Mouse (Mus musculus) mouse trophoblast stem cell (cell line): ENCODE measurements around the gene Prpsap1.
"Not testable (repeated sequence)": the region's sequence is repeated elsewhere in the genome, so short reads cannot be mapped to it uniquely, and the experiment has no call there.

ENCODE experiments used
- in situ Hi-C, 2 experiments: fragments of 300-500 bp; cut with MseI, MboI; formaldehyde crosslinking; loops; 2 replicates in 1 of 2; 3 replicates in 1 of 2; pipeline ENCODE4 v1.15.1; 2025

Prpsap1 gene

GRCm38 (mm10) chr11:116488693-116489375, 5.2 kb downstream of the Prpsap1 start:
- in situ Hi-C loops: no loop called here

DNA sequence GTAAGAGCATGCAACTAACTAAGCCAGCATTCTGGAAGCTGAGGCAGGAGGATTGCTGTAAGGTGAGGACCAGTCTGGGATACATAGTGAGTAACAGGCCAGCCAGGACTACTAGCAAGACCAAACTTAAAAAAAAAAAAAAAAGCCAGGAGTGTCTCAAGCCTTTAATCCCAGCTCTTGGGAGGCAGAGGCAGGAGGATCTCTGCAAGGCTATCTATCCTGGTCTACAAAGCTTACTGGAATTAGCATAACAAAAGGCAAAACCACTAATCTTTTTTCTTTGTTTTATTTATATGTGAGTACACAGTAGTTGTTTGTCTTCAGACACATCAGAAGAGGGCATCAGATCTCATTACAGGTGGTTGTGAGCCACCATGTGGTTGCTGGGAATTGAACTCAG, 5.8 kb downstream of the Prpsap1 start:
- in situ Hi-C loops: no loop called here

- in situ Hi-C loops: no loop called here
Measured at GRCm38 (mm10) chr11:116484261-116484660, 9.7 kb downstream of the Prpsap1 start.

GRCm38 (mm10) chr11:116481776-116482175, 12.2 kb downstream of the Prpsap1 start:
- in situ Hi-C loops: no loop called here

DNA sequence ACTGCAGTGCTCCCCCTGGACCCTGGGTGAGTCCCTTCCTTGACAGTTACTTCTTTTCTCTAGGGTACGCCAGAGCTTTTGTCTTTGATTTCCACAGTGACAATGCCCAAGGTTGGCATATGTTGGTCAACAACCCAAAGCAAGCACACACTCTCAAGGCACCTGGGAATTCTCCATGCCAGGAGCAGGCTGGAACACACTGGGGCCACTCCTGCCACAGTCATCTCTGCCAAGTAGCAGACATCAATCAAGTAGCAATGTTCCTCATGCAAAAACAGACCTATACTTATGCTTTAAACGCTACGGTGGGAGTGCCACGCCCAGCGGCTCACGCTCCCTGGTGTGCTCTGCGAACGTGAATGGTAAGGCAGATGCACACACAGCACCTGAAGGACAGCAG, 13.0 kb downstream of the Prpsap1 start:
- in situ Hi-C loops: no loop called here

GRCm38 (mm10) chr11:116479832-116480231, 14.2 kb downstream of the Prpsap1 start:
- in situ Hi-C loops: no loop called here

DNA sequence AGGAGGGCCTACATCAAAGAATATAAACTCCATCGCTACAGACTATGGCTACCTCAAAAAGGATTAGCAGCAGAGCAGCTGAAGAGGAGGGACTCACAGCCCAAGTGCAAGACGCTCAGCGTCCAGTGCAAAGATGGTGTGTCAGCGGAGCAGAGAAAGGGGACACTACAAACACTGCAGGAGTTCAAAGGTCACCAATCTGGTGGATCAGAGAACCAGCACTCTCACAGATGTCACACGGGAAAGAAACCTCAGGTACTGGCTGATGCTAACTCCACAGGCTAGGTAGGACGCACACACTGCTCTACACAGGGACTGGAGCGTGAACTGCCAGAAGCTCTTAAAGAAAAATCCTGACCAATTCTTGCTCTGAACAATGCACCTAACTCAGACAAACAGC, 15.0 kb downstream of the Prpsap1 start:
- in situ Hi-C loops: no loop called here

- in situ Hi-C loops: no loop called here
Measured at GRCm38 (mm10) chr11:116477160-116477759, 16.7 kb downstream of the Prpsap1 start.

DNA sequence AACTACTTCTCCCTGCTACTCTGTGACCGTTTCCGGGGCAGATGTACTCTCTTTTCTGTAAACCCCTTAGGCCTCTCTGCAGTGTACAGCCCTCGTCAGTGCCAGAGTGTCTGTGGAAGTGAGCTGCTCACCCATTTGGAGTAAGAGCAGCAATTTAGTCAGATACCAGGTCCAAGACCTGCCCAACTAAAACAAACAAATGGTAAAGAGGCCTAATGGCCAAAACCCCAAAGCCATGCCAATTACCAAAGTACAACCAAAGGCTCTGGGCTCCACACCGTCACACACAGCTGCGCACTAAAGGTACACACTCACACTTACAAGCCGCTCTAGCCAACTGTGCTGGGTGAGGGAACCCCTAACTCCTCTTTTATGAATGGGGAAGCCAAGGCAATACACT, 17.3 kb downstream of the Prpsap1 start:
- in situ Hi-C loops: no loop called here

- in situ Hi-C loops: no loop called here
Measured at GRCm38 (mm10) chr11:116476041-116476440, 18.0 kb downstream of the Prpsap1 start.

DNA sequence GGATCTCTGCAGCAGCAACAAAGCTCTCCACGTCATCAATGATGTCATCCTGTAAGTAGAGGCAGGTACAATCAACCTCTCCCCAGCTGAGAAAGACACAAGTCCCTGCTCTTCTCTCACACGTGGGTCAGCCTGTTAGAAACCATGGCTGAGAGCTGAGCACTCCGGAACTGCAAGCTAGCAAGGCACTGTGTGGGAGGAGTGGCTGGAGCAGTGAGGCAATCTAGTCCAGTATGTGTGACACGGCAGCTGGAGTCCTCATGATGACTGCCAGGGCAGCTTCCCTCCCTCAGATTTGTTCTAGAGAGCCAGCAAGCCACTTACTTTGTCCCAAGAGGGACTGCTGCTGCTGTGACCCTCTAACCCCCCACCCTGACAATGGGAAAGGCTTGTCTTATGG, 21.7 kb downstream of the Prpsap1 start:
- in situ Hi-C loops: no loop called here

- in situ Hi-C loops: no loop called here
Measured at GRCm38 (mm10) chr11:116470896-116471295, 23.1 kb downstream of the Prpsap1 start.

GRCm38 (mm10) chr11:116470249-116470648, 23.8 kb downstream of the Prpsap1 start:
- in situ Hi-C loops: no loop called here

GRCm38 (mm10) chr11:116468338-116468737, 25.7 kb downstream of the Prpsap1 start:
- in situ Hi-C loops: not testable (repeated sequence)

GRCm38 (mm10) chr11:116466141-116466540, 27.9 kb downstream of the Prpsap1 start, which contains the start of gene Qrich2:
TSS of gene Qrich2 (minus strand) at chr11:116466241.
- in situ Hi-C loops: no loop called here

DNA sequence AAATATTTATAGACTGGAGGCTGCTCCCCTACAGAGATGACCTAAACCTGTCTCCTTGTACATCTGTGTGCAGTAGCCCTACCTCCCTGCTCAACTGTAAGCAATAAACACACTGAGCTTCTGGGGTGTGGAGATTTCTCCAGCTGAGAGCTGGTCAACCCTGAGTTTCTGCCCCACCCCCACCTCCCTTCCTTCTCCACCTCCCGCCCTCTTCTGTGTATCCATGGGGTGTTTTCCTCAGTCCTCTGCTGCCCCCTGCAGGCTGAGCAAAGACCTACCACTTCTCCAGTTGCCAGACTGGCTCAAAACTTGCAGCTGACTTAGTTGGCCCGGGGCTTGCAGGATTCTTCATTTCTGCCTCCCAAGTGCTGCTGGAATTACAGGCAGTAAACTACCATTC, 30.2 kb downstream of the Prpsap1 start:
- in situ Hi-C loops: no loop called here

- in situ Hi-C loops: no loop called here
Measured at GRCm38 (mm10) chr11:116463338-116463737, 30.7 kb downstream of the Prpsap1 start.

DNA sequence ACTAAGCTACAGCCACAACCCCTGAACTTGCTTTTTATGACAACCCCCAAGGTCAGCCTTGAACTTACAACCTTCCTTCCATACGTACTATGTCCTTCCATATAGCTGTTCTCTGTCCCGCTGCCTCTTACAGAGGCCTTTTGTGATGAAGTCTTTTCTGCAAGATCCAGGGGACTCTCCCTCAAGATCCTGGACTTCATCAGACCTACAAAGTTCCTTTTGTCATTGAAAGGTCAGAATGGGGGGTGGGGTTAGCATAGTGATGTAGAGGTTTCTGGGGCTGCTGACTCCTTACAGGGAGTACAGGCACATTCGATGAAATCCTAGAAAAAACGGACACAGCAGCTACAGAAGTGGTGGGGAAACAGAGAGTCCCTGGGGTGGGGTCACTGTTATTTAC, 34.2 kb downstream of the Prpsap1 start:
- in situ Hi-C loops: no loop called here

DNA sequence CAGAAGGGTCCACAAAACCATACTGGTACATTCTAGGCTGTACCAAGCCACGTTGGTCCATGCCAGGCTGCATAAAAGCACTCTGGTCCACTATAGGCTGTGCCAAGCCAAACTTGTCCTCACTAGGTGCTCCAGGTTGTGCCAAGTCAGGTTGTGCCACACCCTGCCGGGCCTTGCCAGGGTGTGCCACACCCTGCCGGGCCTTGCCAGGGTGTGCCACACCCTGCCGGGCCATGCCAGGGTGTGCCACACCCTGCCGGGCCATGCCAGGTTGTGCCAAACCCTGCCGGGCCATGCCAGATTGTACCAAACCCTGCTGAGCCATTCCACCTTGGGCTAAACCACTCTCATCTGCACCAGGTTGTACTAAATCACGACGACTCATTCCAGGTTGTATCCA, 37.8 kb downstream of the Prpsap1 start:
- in situ Hi-C loops: no loop called here

GRCm38 (mm10) chr11:116453889-116454288, 40.1 kb downstream of the Prpsap1 start:
- in situ Hi-C loops: loop anchor here in 1 of 2 experiments (5.0 kb wide), 1 partner anchor 142 kb away; no protein-coding TSS in a partner anchor

DNA sequence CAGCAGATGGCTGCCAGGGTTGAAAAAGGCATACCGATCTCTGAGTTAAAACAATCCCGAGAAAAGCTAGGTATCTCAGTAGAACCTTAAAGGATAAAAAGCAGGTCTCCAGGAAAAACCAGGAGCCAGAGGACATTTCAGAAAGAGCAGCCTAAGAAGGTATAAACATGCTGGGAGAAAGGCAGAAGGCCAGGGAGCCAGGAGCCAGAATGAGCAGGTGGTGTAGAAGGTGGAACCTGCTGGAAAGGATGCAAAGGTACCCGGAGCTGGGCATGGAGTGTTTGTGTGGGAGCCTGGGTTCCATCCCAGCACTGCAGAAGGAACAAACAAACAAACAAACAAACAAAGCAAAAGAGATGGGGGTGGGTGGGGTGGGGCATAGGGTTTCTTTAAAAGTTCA, 44.7 kb downstream of the Prpsap1 start:
- in situ Hi-C loops: loop anchor here in 1 of 2 experiments (10.0 kb wide), 1 partner anchor 125 kb away; no protein-coding TSS in a partner anchor

- in situ Hi-C loops: loop anchor here in 1 of 2 experiments (10.0 kb wide), 1 partner anchor 123 kb away; no protein-coding TSS in a partner anchor
Measured at GRCm38 (mm10) chr11:116447822-116448221, 46.2 kb downstream of the Prpsap1 start.

- in situ Hi-C loops: loop anchor here in 1 of 2 experiments (10.0 kb wide), 1 partner anchor 122 kb away; no protein-coding TSS in a partner anchor
Measured at GRCm38 (mm10) chr11:116446308-116446887, 47.6 kb downstream of the Prpsap1 start.
